Mouse (Mus musculus): ENCODE data around the gene Fgfr2. TPM values are rescaled to one million over a fixed set of nuclear protein-coding genes. Genes with fewer than 3 reads are reported as not detected.

Gene Fgfr2
- polyA plus RNA-seq, 1 experiment from 2014 or later, result 137 TPM

DNA sequence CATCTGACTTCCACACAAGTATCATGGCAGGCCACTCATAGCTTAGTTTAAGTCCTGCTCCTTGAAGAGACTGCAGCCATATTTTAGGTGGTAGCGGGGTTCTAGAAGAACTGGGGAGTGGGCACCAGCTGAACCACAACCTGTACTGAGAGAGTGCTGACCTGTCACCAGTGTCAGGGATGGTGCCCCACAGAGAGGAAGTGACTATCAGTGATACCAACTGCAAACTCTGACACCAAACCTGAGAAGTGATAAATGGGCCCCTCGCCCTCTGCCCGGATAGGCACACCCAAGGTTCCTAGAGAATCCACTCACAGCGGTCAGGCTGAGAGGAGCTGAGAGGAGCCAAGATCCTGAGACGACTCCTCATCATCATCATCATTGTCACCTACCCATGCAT lies 318.2 kb downstream of the Fgfr2 start:
- Histone ChIP-seq H3K27ac (replicated peaks) (no peak overlapping the region), H3K4me3 (replicated peaks) (no peak overlapping the region), H3K36me3 (no peaks in the 10 kb centered on the region), H3K9ac (no peak overlapping the region), H3K4me1 (peaks cover 68% of the 10 kb centered on the region), H3K4me2 (replicated peaks) (no peak overlapping the region), H3K9me3 (replicated peaks) (no peaks in the 10 kb centered on the region), H3K27me3 (no peaks in the 10 kb centered on the region)
- ATAC-seq (ENCODE audit: insufficient number of reproducible peaks, low FRiP score, low TSS enrichment, low read depth), result no peak
- 86% methylated on average over 5 of the region's 5 CpGs for WGBS

DNA sequence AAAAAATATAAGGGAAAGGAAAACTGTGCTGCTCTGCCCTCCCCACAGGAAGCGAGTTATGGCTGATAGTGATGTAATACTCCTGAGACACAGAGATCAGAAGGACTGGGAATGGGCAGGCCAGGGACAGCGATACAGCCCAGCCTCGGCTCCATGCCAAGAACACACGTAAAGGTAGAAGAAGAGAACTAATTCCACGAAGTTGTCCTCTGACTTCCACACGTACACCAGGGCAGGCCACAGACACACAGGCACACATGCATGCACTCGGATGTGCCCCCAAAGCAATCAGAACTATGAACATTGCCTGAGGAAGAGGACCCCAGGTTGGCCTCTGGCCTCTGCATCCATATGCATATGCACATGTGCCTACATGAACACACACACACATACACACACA lies 318.7 kb downstream of the Fgfr2 start:
- no peak overlapping the region for H3K27ac ChIP-seq (replicated peaks)
- H3K4me1 ChIP-seq, result peaks cover 63% of the 10 kb centered on the region
- H3K4me2 ChIP-seq (replicated peaks), result no peak overlapping the region
- no peak overlapping the region for H3K4me3 ChIP-seq (replicated peaks)
- no peaks in the 10 kb centered on the region for H3K27me3 ChIP-seq
- WGBS, result 73% methylated on average over 7 of the region's 7 CpGs
- H3K9ac ChIP-seq, result no peak overlapping the region
- H3K36me3 ChIP-seq, result no peaks in the 10 kb centered on the region
- no peaks in the 10 kb centered on the region for H3K9me3 ChIP-seq (replicated peaks)
- ATAC-seq (ENCODE audit: insufficient number of reproducible peaks, low FRiP score, low TSS enrichment, low read depth), result no peak

DNA sequence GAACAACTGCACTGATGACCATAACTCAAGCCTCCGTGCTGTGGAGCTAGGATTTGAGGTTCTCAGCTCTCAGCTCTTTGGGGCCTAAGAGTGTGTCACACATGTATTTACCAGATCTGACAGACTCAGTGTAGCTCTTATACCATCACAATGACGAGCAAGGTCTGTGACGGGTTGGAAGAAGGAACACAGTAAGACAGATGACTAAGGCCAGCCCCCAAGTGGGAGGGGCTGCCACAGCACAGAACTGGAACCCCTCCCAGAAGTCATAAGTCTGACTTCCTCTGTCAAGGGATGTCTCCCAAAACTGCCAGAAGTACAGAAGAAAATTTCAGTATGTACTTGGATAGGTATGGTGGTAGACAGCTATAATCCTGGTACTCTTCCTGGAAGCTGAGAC lies 319.2 kb downstream of the Fgfr2 start:
- no peaks in the 10 kb centered on the region for H3K27me3 ChIP-seq

DNA sequence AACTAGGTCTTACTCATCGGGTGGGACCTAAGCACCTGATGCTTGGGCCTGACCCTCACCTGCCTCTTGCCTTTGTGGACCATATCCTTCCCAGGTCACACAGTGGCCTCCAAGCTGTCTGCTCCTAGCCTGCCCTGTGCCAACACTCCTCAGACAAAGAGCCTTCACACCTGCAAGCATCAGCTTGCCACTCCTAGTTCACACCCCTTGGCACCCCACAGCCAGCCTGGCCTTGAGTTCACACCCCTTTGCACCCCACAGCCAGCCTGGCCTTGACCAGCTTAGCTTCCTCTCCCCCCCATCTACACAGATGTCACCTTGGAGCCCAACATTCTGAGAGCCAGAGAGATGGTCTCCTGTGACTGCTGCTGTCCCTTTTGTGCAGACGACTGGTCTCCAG lies 319.8 kb downstream of the Fgfr2 start:
- 80% methylated on average over 2 of the region's 2 CpGs for WGBS
- ATAC-seq (ENCODE audit: insufficient number of reproducible peaks, low FRiP score, low TSS enrichment, low read depth), result no peak

More for the DNA sequence above, 319.2 kb downstream of the Fgfr2 start:
- 65% methylated on average over 3 of the region's 3 CpGs for WGBS
- Histone ChIP-seq H3K27ac (replicated peaks) (no peak overlapping the region), H3K4me1 (peaks cover 58% of the 10 kb centered on the region), H3K9me3 (replicated peaks) (no peaks in the 10 kb centered on the region), H3K4me2 (replicated peaks) (no peak overlapping the region), H3K36me3 (no peaks in the 10 kb centered on the region), H3K4me3 (replicated peaks) (no peak overlapping the region), H3K9ac (no peak overlapping the region)
- ATAC-seq (ENCODE audit: insufficient number of reproducible peaks, low FRiP score, low TSS enrichment, low read depth), result no peak

DNA sequence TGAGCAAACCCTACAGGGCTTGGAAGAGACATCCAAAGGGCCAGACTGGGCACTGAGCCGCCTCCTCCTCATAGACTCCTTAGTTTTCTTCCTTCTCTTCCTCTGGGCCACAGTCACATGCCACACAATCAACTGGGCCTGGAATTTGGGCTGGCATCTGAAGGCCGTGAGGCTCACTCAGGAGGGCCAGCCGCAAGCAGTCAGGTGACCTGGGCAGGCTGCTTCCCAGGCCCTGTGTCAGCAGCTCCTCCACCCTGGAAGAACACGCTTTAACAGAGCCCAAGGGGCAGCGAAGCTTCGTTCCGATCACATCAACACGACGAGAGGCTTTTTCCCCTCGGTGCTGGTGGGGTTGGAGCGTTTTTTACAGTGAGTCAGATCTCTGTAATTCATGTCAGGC lies 320.5 kb downstream of the Fgfr2 start:
- Histone ChIP-seq H3K4me3 (replicated peaks) (no peak overlapping the region), H3K4me1 (peaks cover 45% of the 10 kb centered on the region), H3K9ac (no peak overlapping the region), H3K36me3 (no peaks in the 10 kb centered on the region), H3K9me3 (replicated peaks) (no peaks in the 10 kb centered on the region), H3K27me3 (no peaks in the 10 kb centered on the region), H3K4me2 (replicated peaks) (no peak overlapping the region), H3K27ac (replicated peaks) (no peak overlapping the region)
- no peak for ATAC-seq (ENCODE audit: insufficient number of reproducible peaks, low FRiP score, low TSS enrichment, low read depth)
- 69% methylated on average over 11 of the region's 11 CpGs for WGBS

More for the DNA sequence above, 319.8 kb downstream of the Fgfr2 start:
- Histone ChIP-seq H3K9me3 (replicated peaks) (no peaks in the 10 kb centered on the region), H3K4me1 (peaks cover 52% of the 10 kb centered on the region), H3K36me3 (no peaks in the 10 kb centered on the region), H3K27me3 (no peaks in the 10 kb centered on the region), H3K9ac (no peak overlapping the region), H3K4me2 (replicated peaks) (no peak overlapping the region), H3K27ac (replicated peaks) (no peak overlapping the region), H3K4me3 (replicated peaks) (no peak overlapping the region)

DNA sequence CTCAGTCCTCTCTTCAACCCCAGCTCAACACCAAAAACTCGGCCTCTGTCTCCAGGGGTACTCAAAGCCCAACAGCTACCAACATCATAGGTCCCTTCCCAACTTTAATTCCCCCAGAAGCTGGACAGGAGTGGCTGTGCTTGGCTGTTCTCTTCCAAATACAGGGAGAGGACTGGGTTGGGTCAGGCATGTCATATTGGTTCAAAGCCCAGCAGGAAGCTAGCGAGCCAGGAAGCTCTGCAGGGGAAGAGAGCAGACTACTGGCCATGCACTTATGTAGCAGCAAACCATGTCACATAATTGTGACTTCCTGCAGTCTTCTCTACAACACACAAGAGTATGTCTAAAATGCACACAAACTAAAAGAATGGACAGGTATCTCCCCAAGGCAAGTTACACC lies 321.1 kb downstream of the Fgfr2 start:
- H3K4me1 ChIP-seq, result peaks cover 39% of the 10 kb centered on the region
- H3K4me3 ChIP-seq (replicated peaks), result no peak overlapping the region
- no peak for ATAC-seq (ENCODE audit: insufficient number of reproducible peaks, low FRiP score, low TSS enrichment, low read depth)
- no peak overlapping the region for H3K9ac ChIP-seq
- H3K27me3 ChIP-seq, result no peaks in the 10 kb centered on the region
- no peaks in the 10 kb centered on the region for H3K36me3 ChIP-seq
- 81% methylated on average over 2 of the region's 2 CpGs for WGBS
- H3K9me3 ChIP-seq (replicated peaks), result no peaks in the 10 kb centered on the region
- no peak overlapping the region for H3K4me2 ChIP-seq (replicated peaks)
- no peak overlapping the region for H3K27ac ChIP-seq (replicated peaks)

DNA sequence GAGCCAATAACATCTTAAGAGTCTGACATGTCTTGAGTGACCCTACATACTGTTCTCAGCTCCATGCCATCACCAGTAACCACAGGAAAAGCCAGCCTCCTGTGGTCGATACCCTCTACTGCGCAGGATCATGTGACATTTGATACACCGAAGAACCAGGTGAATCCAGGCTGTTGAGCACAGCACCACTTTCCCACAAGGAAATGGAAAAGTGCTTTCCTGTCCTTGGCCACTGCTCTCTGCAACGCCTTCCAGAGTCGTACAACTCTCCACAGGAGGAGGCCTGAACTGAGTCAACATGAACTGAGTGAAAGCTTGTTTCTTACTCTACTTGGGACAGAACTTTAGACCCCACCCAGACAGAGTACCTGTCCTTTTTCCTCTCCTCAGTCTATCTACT lies 321.6 kb downstream of the Fgfr2 start:
- no peak overlapping the region for H3K4me2 ChIP-seq (replicated peaks)
- H3K4me3 ChIP-seq (replicated peaks), result no peak overlapping the region
- H3K36me3 ChIP-seq, result no peaks in the 10 kb centered on the region
- peaks cover 34% of the 10 kb centered on the region for H3K4me1 ChIP-seq
- no peaks in the 10 kb centered on the region for H3K9me3 ChIP-seq (replicated peaks)
- ATAC-seq (ENCODE audit: insufficient number of reproducible peaks, low FRiP score, low TSS enrichment, low read depth), result no peak
- no peaks in the 10 kb centered on the region for H3K27me3 ChIP-seq
- H3K27ac ChIP-seq (replicated peaks), result no peak overlapping the region
- WGBS, result 74% methylated on average over 5 of the region's 5 CpGs
- H3K9ac ChIP-seq, result no peak overlapping the region

DNA sequence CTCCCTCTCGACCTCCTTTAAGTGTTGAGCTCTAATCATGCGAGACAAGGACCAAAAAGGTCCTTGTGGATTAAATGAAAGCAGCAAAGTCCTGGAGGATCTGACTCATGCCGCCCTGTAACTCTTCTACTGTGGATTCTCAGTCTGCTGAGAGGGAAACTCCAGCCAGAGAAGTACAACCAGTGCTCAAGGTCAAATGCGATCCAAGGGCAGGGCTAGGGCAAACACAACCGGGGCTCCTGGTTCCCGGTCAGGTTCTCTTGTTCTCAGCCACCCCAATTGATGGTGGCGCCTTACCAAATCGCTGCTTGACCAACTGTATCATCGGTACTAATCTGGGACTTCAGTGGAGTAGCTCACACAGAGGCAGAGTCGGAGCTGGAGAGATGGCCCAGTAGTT lies 322.3 kb downstream of the Fgfr2 start:
- no peak overlapping the region for H3K9ac ChIP-seq
- H3K9me3 ChIP-seq (replicated peaks), result no peaks in the 10 kb centered on the region
- WGBS, result 88% methylated on average over 10 of the region's 10 CpGs
- no peak overlapping the region for H3K27ac ChIP-seq (replicated peaks)
- no peaks in the 10 kb centered on the region for H3K36me3 ChIP-seq
- H3K4me3 ChIP-seq (replicated peaks), result no peak overlapping the region
- H3K4me1 ChIP-seq, result peaks cover 27% of the 10 kb centered on the region
- H3K4me2 ChIP-seq (replicated peaks), result no peak overlapping the region
- no peaks in the 10 kb centered on the region for H3K27me3 ChIP-seq
- ATAC-seq (ENCODE audit: insufficient number of reproducible peaks, low FRiP score, low TSS enrichment, low read depth), result no peak

DNA sequence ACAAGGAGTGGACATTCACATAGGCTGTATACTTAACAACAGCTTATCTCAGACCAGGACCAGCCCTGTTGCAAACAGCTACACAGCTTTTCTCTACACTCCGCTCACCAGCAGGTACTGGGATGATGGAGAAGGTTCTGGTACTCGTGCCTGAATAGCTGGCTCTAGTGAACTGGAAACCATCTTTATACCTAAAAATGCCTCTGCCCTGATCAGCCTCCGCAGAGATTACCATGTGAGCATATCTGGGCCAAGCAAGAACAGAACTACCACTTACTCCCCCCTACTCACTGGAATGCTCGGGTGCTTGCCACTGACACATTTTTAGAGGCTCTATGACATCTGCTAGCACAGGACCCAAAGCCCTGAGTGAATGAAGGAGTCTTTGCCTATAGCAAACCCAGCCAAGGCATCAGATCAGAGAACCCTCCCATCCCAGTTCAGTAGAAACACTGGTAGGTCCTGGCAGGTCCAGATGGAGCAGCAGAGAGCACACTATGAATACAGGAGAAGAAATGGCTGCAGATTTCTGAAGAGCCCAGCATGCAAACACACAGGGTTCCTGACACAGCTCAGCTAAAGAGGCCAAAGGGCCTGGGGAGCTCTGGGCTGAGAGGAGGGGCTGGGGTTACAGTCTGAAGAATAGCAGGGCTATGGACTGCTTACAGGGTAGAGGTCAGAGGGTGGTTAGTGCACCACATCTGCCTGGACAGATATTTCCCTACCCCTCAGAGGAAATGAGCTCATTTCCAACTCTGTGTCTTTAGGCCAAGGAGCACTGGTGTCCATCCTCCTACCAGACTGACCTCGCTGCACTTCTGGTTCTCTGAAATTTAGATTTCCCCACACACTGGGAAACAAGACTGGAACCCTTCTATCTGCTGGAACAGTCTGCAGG lies 323.8 kb downstream of the Fgfr2 start:
- H3K4me2 ChIP-seq (replicated peaks), result no peak overlapping the region
- ATAC-seq (ENCODE audit: insufficient number of reproducible peaks, low FRiP score, low TSS enrichment, low read depth), result no peak
- peaks cover 17% of the 10 kb centered on the region for H3K4me1 ChIP-seq
- no peak overlapping the region for H3K9ac ChIP-seq
- H3K9me3 ChIP-seq (replicated peaks), result no peaks in the 10 kb centered on the region
- 87% methylated on average over 5 of the region's 5 CpGs for WGBS
- H3K27ac ChIP-seq (replicated peaks), result no peak overlapping the region
- H3K36me3 ChIP-seq, result no peaks in the 10 kb centered on the region
- H3K27me3 ChIP-seq, result no peaks in the 10 kb centered on the region
- no peak overlapping the region for H3K4me3 ChIP-seq (replicated peaks)

DNA sequence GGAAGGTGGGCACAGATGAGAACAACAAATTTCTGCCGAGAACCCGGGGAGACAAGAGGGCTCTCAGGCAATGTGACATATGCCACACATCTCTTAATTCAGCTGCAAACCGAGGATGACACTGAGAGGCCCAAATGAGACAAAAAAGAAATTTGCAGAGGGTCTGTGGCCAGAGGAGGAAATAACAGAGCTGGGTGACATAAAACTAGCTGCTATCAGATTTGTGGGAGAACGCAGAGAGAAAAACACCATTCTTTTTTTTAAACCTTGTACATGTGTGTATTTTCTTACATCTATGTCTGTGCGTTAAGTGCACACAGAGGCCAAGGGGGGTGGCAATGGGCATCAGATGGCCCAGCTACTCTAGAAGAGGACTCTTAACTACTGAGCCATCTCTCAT lies 328.0 kb downstream of the Fgfr2 start:
- 93% methylated on average over 5 of the region's 5 CpGs for WGBS

DNA sequence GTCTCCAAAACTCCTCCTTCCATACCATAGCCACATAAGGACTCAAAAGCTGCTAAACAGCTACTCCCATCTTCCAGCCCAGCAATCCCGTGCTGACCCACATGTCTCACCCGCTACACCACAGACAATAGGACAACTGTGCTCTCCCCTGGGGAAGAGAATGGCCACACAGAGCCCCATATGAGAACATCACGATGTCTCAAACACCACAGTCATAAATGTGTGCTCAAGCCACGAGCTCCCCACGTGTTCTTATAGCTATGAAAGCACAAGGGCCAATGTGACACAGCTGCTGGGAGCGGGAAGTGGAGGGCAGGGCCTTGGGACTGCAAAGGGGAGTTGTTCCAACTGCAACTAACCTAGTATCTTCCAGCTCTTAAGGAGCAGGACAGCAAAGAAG lies 329.7 kb downstream of the Fgfr2 start:
- 54% methylated on average over 6 of the region's 6 CpGs for WGBS
- no peak for ATAC-seq (ENCODE audit: insufficient number of reproducible peaks, low FRiP score, low TSS enrichment, low read depth)
- H3K27ac ChIP-seq (replicated peaks), result no peak overlapping the region

More for the DNA sequence above, 328.0 kb downstream of the Fgfr2 start:
- Histone ChIP-seq H3K9ac (no peak overlapping the region), H3K36me3 (no peaks in the 10 kb centered on the region), H3K9me3 (replicated peaks) (no peaks in the 10 kb centered on the region), H3K27ac (replicated peaks) (no peak overlapping the region), H3K27me3 (no peaks in the 10 kb centered on the region), H3K4me1 (peaks cover 32% of the 10 kb centered on the region), H3K4me3 (replicated peaks) (no peak overlapping the region), H3K4me2 (replicated peaks) (no peak overlapping the region)
- no peak for ATAC-seq (ENCODE audit: insufficient number of reproducible peaks, low FRiP score, low TSS enrichment, low read depth)

More for the DNA sequence above, 329.7 kb downstream of the Fgfr2 start:
- Histone ChIP-seq H3K4me2 (replicated peaks) (no peak overlapping the region), H3K9me3 (replicated peaks) (no peaks in the 10 kb centered on the region), H3K27me3 (no peaks in the 10 kb centered on the region), H3K4me1 (peaks cover 35% of the 10 kb centered on the region), H3K9ac (no peak overlapping the region), H3K36me3 (no peaks in the 10 kb centered on the region), H3K4me3 (replicated peaks) (no peak overlapping the region)

All from embryonic facial prominence, embryonic 15.5 days (tissue).